Mouse (Mus musculus) heart, embryonic 14.5 days (tissue): ENCODE data around the gene Cntn4. TPM values are rescaled to one million over a fixed set of nuclear protein-coding genes. Genes with fewer than 3 reads are reported as not detected.
A peak's percentile ranks its signal among the peaks of the same experiment; 100 is the strongest.

Experiments
- ATAC-seq: fragments of 200-750 bp; cut with Nextera tagmentation; 2 replicates; pipeline ENCODE4 v1.8.0; 2017; ENCODE audit warnings: low read depth, moderate TSS enrichment; ENCODE audit not compliant: insufficient number of reproducible peaks, insufficient read depth, low FRiP score
- H3K27ac ChIP-seq, 2 experiments: fragments of 200-500 bp in 1 of 2; fragments of 300-500 bp in 1 of 2; sonication (generic) in 1 of 2; replicated peaks in 1 of 2; 2 replicates each; pipeline ENCODE4 v1.5.1; 2012 to 2014; ENCODE audit warnings: low read depth in 2 of 2, low read length in 2 of 2, control low read depth in 1 of 2, mild to moderate bottlenecking in 1 of 2, mixed read lengths in 1 of 2; ENCODE audit not compliant: control insufficient read depth in 1 of 2, insufficient read depth in 1 of 2
- H3K27me3 ChIP-seq: fragments of 300-500 bp; sonication (generic); 2 replicates; pipeline ENCODE4 v1.6.1; 2014; ENCODE audit warnings: mild to moderate bottlenecking, low read length, control low read depth; ENCODE audit not compliant: control insufficient read depth, insufficient read depth
- H3K36me3 ChIP-seq: fragments of 300-500 bp; sonication (generic); 2 replicates; pipeline ENCODE4 v1.6.1; 2014; ENCODE audit warnings: mild to moderate bottlenecking, control low read depth, low read length, mixed read lengths; ENCODE audit not compliant: control insufficient read depth, insufficient read depth
- H3K4me1 ChIP-seq, 2 experiments: fragments of 200-500 bp in 1 of 2; fragments of 300-500 bp in 1 of 2; sonication (generic) in 1 of 2; 2 replicates each; pipeline ENCODE4 v1.6.1; 2012 to 2014; ENCODE audit warnings: low read length in 2 of 2, control low read depth in 1 of 2, mixed read lengths in 1 of 2; ENCODE audit not compliant: control insufficient read depth in 2 of 2, insufficient read depth in 2 of 2
- H3K4me2 ChIP-seq: fragments of 300-500 bp; sonication (generic); 2 replicates; pipeline ENCODE4 v1.6.1; 2014; ENCODE audit warnings: mild to moderate bottlenecking, low read length
- H3K4me3 ChIP-seq, 2 experiments: fragments of 200-500 bp in 1 of 2; fragments of 300-500 bp in 1 of 2; sonication (generic) in 1 of 2; 2 replicates each; pipeline ENCODE4 v1.5.1; 2012 to 2014; ENCODE audit warnings: low read length in 2 of 2, mild to moderate bottlenecking in 2 of 2, control low read depth in 1 of 2, low read depth in 1 of 2, moderate library complexity in 1 of 2; ENCODE audit not compliant: control insufficient read depth in 1 of 2, insufficient read depth in 1 of 2
- H3K9ac ChIP-seq: fragments of 300-500 bp; sonication (generic); 2 replicates; pipeline ENCODE4 v1.6.1; 2014; ENCODE audit warnings: mild to moderate bottlenecking, low read length
- H3K9me3 ChIP-seq: fragments of 300-500 bp; sonication (generic); 2 replicates; pipeline ENCODE4 v1.6.1; 2016; ENCODE audit warnings: low read length, control low read depth; ENCODE audit not compliant: control insufficient read depth
- WGBS: fragments of 180-500 bp; shearing (Covaris S2); extraction: QIAGEN DNeasy Blood & Tissue Kit; methylation state at CpG from one replicate; pipeline ENCODE4 v1.1.7; 2014; 5-methylcytosine and 5-hydroxymethylcytosine counted together
- polyA plus RNA-seq: library from polyadenylated mRNA; unstranded; fragments of >200 nt; fragmentation: Nextera tagmentation; extraction: Ambion mirVana; gene quantifications from 2 replicates; pipeline ENCODE4 v1.2.1, GENCODE M21; 2014

The Cntn4 gene
- polyA plus RNA-seq, 1 experiment from 2014 or later: 1.5 TPM

DNA sequence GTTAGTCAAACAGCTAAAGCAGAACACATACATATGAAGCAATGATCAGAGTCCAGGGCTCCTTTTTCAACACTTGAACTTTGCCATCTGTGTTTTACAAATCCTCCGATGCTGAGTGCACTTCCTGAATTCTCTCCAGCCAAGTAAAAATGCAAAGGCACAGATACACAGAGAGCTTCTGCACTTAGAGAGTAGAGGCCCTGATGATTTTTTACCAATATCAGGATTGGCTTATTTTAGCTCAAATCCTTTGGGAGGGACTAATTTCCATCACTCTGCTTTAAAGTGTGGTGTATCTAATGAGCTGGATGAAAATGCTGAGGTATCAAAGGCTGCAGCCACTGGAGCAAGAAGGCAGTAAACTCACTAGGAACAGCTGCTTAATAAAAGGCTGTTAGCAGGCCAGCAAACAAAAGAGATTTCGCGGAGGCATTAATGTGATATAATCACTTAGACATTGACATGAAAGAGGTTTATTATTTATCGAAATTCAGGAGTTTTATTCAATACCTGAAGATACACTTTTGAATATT, 400.7 kb downstream of the Cntn4 start:
- ATAC-seq: no peak
- H3K4me3 ChIP-seq: no peak overlapping the region
- no peaks in the 10 kb centered on the region for H3K27me3 ChIP-seq
- no peak overlapping the region for H3K9ac ChIP-seq
- no peaks in the 10 kb centered on the region for H3K36me3 ChIP-seq
- no peaks in the 10 kb centered on the region for H3K4me1 ChIP-seq
- WGBS: 74% methylated on average over 4 of the region's 4 CpGs
- no peak overlapping the region for H3K27ac ChIP-seq
- no peaks in the 10 kb centered on the region for H3K9me3 ChIP-seq
- no peak overlapping the region for H3K4me2 ChIP-seq

DNA sequence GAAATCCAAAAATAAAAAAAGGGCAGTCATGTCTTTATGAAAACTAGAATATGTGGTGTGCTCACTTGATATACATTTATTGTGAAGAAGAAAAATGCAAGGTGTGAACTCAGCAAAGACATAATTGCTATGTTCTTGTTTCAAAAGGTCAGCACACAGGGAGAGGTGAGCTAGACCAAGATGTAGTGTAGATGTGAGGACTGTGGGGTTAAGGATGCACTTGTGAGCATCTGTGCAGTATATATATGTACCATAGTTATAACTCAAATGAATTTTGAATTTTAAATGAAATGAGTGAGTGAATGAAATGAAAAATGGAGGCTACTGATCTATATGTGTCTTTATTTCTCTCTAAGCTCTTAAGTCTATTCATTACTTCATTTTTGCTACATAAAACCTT, 401.2 kb downstream of the Cntn4 start:
- no peak overlapping the region for H3K27ac ChIP-seq
- no peaks in the 10 kb centered on the region for H3K27me3 ChIP-seq
- no peak overlapping the region for H3K4me2 ChIP-seq
- H3K36me3 ChIP-seq: no peaks in the 10 kb centered on the region
- no peak overlapping the region for H3K9ac ChIP-seq
- no peaks in the 10 kb centered on the region for H3K9me3 ChIP-seq
- no peak overlapping the region for H3K4me3 ChIP-seq
- H3K4me1 ChIP-seq: no peaks in the 10 kb centered on the region
- ATAC-seq: no peak

DNA sequence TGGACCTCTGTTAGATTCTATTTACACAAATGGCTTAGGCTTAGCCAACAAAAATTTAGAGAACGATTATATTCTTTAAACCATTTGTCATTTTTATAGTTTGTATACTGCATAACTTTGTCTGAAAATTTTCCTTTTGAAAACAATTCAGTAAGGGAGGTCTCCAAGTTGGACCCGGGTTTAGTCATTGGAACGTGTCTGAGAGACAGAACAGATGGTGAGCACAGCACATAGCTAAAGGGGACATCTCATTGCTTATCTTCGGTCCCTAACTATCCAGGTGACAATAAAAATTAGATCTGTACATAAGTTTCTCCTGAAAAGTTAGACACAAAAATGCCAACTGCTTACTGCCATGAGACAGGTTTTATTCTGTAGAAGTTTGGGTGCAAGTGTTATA, 420.4 kb downstream of the Cntn4 start:
- WGBS: 71% methylated on average over 4 of the region's 4 CpGs
- Histone ChIP-seq H3K36me3 (no peaks in the 10 kb centered on the region), H3K27me3 (no peaks in the 10 kb centered on the region), H3K9me3 (no peaks in the 10 kb centered on the region), H3K4me1 (no peaks in the 10 kb centered on the region), H3K9ac (no peak overlapping the region), H3K4me2 (no peak overlapping the region), H3K4me3 (no peak overlapping the region), H3K27ac (no peak overlapping the region)
- no peak for ATAC-seq

DNA sequence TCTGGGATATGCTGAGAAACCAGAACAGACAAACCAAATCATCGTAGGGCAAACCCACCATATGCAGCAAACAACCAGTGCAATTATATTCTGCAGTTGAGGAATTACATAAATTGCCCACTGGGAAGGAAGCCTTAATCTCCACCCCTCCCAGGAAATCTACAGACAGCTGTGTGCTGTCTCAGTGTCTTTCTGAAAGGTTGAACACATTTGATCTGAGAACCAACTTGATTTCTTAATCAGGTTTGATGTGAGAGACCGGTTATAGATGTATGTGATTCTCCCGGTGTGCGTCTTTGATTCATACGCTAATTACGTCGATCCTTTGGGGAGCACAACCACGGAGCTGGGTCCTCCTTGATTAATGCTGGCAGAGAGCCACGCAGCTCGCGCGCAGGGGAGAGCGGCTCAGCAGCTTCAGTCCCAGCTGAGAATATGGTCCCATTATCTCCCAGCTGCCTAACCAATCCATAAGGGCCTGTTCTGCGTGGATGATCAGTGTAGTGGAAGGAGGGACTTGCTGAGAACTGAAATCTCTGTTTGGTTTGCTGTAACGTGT, 441.1 kb downstream of the Cntn4 start:
- Histone ChIP-seq H3K4me2 (peak overlapping the region; percentile 52), H3K9ac (peak overlapping the region; percentile 7; the same call in 1 of the 2 replicates), H3K9me3 (no peaks in the 10 kb centered on the region), H3K4me1 (no peaks in the 10 kb centered on the region), H3K36me3 (no peaks in the 10 kb centered on the region), H3K4me3 (peak overlapping the region; percentile 21 to 30; a peak in 2 of 4 replicates), H3K27me3 (no peaks in the 10 kb centered on the region), H3K27ac (no peak overlapping the region)
- WGBS: 27% methylated on average over 15 of the region's 15 CpGs
- ATAC-seq: no peak

DNA sequence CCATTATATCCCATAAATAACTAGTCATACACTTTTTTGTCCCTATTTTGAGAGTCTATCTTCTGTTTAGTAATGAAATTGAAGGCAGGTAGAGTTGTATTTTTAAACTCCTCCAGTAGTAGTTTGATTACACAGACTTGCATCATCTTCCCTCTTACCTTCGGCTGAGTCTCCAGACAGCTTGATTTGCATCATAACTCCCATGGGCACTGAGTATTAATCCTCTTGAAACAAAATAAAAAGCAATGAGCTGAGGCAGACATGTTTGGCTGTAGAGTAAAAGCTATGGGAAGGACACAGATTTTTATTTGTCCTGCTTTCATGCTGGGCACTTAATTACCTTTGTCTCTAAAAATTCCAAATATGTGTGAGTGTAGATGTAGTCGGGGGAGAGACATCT, 476.1 kb downstream of the Cntn4 start:
- no peak for ATAC-seq
- Histone ChIP-seq H3K4me1 (no peaks in the 10 kb centered on the region), H3K27ac (no peak overlapping the region), H3K9ac (no peak overlapping the region), H3K27me3 (no peaks in the 10 kb centered on the region), H3K4me2 (no peak overlapping the region), H3K36me3 (no peaks in the 10 kb centered on the region), H3K9me3 (no peaks in the 10 kb centered on the region), H3K4me3 (no peak overlapping the region)
- WGBS: 42% methylated on average over 2 of the region's 2 CpGs

DNA sequence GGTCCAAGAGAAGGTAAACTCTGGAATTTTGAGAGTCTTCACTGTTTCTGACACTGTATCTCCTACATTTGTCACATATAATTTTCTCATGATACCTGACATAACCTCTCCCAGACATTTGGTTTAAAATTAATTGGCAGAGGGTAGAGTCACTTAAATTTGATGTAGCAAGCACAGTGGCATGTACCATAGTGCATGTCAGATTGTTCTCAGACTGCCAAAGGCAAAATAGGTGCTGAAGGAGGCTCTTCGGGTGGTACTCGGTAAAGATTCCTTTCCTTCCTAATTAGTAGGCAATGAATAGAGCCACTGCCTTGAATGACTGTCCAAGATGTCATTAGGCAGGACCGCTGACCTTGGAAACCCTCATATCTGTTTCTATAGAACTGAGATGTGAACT, 477.9 kb downstream of the Cntn4 start:
- 90% methylated on average over 3 of the region's 3 CpGs for WGBS
- Histone ChIP-seq H3K4me2 (no peak overlapping the region), H3K27me3 (no peaks in the 10 kb centered on the region)

DNA sequence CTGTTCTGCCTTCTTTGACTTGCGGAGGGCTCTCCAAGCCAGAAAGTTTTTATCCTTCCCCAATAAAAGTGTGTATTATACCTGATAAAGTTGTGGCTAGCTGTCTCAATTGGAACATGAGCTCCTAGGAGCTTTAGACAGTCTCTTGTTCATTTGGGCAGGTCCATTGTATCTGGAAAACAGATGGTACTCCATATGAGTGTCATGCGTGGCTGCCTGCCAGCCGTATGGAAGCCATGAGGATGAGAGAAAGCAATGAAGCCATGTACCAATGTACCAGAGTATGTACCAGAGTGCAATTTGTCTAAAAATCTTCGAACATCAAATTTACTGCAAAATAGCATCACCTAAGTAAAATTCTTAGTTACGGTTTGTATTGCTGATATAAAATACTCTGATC, 500.1 kb downstream of the Cntn4 start:
- H3K27me3 ChIP-seq: no peaks in the 10 kb centered on the region
- no peaks in the 10 kb centered on the region for H3K36me3 ChIP-seq
- no peak overlapping the region for H3K9ac ChIP-seq
- ATAC-seq: no peak
- no peaks in the 10 kb centered on the region for H3K9me3 ChIP-seq
- WGBS: 87% methylated on average over 5 of the region's 5 CpGs
- H3K4me2 ChIP-seq: no peak overlapping the region
- H3K4me3 ChIP-seq: no peak overlapping the region
- no peak overlapping the region for H3K27ac ChIP-seq
- H3K4me1 ChIP-seq: no peaks in the 10 kb centered on the region

More for the DNA sequence above, 477.9 kb downstream of the Cntn4 start:
- ATAC-seq: no peak
- no peak overlapping the region for H3K9ac ChIP-seq
- H3K9me3 ChIP-seq: no peaks in the 10 kb centered on the region
- no peaks in the 10 kb centered on the region for H3K4me1 ChIP-seq
- no peak overlapping the region for H3K27ac ChIP-seq
- no peaks in the 10 kb centered on the region for H3K36me3 ChIP-seq
- no peak overlapping the region for H3K4me3 ChIP-seq

DNA sequence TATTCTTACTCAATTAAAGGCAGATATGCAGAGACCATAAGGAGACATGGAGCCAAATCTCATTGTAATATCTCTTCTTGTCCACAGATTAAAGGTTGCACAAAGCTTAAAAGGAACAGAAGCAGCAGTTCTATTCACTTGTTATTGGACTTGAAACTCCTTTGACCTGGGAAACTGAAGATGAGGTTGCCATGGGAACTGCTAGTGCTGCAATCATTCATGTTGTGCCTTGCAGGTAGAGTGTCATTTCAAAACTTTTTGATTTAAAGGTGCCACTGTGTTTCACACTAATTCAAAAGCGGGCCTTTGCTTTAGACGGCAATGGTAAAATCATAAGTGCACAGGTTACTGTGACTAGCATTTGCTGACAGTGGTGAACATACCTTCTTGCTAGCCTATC, 504.1 kb downstream of the Cntn4 start:
- Histone ChIP-seq H3K27ac (no peak overlapping the region), H3K9me3 (no peaks in the 10 kb centered on the region), H3K27me3 (no peaks in the 10 kb centered on the region), H3K4me2 (no peak overlapping the region), H3K4me1 (no peaks in the 10 kb centered on the region), H3K4me3 (no peak overlapping the region), H3K36me3 (no peaks in the 10 kb centered on the region), H3K9ac (no peak overlapping the region)
- ATAC-seq: no peak
- 86% methylated on average over 2 of the region's 2 CpGs for WGBS
